Mouse (Mus musculus): ENCODE measurements around the gene Zfp51.
"Not testable (repeated sequence)": the region's sequence is repeated elsewhere in the genome, so short reads cannot be mapped to it uniquely, and the experiment has no call there.

DNA sequence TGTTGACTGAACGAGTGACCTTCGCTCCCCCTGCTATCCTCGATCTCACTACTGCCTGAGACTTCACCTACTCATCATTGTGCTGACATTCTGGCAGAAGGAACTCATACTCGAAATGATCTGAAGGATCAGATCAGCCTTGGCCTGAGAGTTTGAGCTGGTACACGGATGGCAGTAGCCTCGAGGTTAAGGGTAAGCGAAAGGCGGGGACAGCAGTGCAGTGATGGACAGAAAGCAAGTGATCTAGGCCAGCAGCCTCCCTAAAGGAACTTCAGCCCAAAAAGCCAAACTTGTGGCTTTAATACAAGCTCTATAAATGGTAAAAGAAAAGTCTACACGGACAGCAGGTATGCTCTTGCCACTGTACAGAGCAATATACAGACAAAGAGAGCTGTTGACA, 26.2 kb downstream of the Zfp51 start:
- TF ChIP-seq POLR2A (IDR thresholded peaks at IDR 0.05; ENCODE audit: borderline replicate concordance, insufficient read depth, low read length); CTCF (IDR thresholded peaks at IDR 0.05; ENCODE audit: borderline replicate concordance, insufficient read depth, low read depth, low read length): not testable (repeated sequence)
